22 mouse cellular contexts compared by ENCODE assay signal in the genomic region with DNA sequence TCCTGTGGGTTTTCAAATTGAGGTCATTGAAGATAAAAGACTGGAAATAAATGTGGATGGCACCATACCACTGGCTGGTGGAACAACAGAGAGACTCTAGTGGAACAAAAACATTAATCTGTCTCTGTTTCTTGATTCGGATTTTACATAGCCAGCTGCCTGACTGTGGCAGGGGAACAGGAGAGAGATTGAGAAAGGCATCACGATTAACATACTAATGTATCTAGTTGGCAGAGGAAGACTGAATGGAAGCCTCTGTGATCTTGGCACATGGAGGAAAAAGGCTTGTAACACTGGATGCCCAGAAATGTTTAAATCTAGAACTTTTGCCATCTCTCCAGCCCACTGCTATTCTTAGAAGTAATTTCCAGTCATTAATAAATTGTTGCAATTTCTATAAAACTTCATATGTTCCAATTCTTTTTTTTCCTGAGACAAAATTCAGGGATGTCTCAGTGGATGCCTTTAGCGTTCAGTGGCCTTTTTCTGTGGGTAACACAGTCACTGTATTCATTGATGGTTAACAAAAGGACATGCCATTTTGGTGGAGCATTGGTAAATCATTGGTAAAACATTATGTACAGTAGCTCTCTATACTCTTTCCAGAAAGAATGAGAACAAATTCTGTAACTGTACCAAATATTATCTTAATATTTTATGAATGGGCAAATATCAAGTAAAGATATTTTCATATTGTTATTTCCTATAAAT.
A peak's percentile ranks its signal among the peaks of the same experiment; 100 is the strongest.
DNase-seq lines count a peak whose midpoint lies in the region; ATAC-seq lines count a peak whose summit lies in the region.
"Had no signal": no experiment of that assay in that cellular context is flagged by ENCODE, and none has a peak within 500 bp of the region (broad histone marks: within the 10 kb centered on the region; RNA-seq: fewer than 3 reads in every experiment).

No protein-coding gene starts in this region.

- H3K4me3 ChIP-seq in hindbrain, embryonic 14.5 days (replicated peaks; ENCODE audit: low read length) = no peak overlapping the region
- H3K4me3 ChIP-seq in hindbrain, embryonic 13.5 days = no peak overlapping the region
- H3K4me3 ChIP-seq in midbrain, embryonic 15.5 days = no peak overlapping the region
- H3K4me3 ChIP-seq in midbrain, embryonic 13.5 days (replicated peaks) = no peak overlapping the region
- no peak overlapping the region for H3K4me3 ChIP-seq in neural tube, embryonic 13.5 days
- H3K4me3 ChIP-seq: embryonic facial prominence, embryonic 15.5 days; gastrocnemius, adult 2 months; heart, embryonic 13.5 days; layer of hippocampus, adult 2 months; myocyte had no signal

- H3K27ac ChIP-seq in hindbrain, embryonic 14.5 days = no peak overlapping the region
- H3K27ac ChIP-seq in hindbrain, embryonic 13.5 days = no peak overlapping the region
- H3K27ac ChIP-seq in midbrain, embryonic 15.5 days = no peak overlapping the region
- H3K27ac ChIP-seq in midbrain, embryonic 13.5 days = no peak overlapping the region
- H3K27ac ChIP-seq in neural tube, embryonic 13.5 days (replicated peaks) = no peak overlapping the region
- H3K27ac ChIP-seq: embryonic facial prominence, embryonic 15.5 days; gastrocnemius, adult 2 months; heart, embryonic 13.5 days; layer of hippocampus, adult 2 months had no signal

- 45% methylated on average over 3 of the region's 3 CpGs for whole genome bisulfite sequencing in hindbrain, embryonic 14.5 days
- WGBS in hindbrain, embryonic 13.5 days = 50% methylated on average over 3 of the region's 3 CpGs
- WGBS in midbrain, embryonic 15.5 days = 37% methylated on average over 3 of the region's 3 CpGs
- 45% methylated on average over 3 of the region's 3 CpGs for WGBS in midbrain, embryonic 13.5 days
- 50% methylated on average over 3 of the region's 3 CpGs for WGBS in neural tube, embryonic 13.5 days

- no peak overlapping the region for H3K9ac ChIP-seq in hindbrain, embryonic 14.5 days
- H3K9ac ChIP-seq in hindbrain, embryonic 13.5 days = no peak overlapping the region
- no peak overlapping the region for H3K9ac ChIP-seq in midbrain, embryonic 15.5 days
- H3K9ac ChIP-seq in midbrain, embryonic 13.5 days (replicated peaks) = no peak overlapping the region
- H3K9ac ChIP-seq in neural tube, embryonic 13.5 days = no peak overlapping the region
- H3K9ac ChIP-seq: embryonic facial prominence, embryonic 15.5 days; heart, embryonic 13.5 days had no signal

- H3K9me3 ChIP-seq in hindbrain, embryonic 14.5 days (ENCODE audit: control insufficient read depth, low read length) = no peaks in the 10 kb centered on the region
- H3K9me3 ChIP-seq in hindbrain, embryonic 13.5 days = no peaks in the 10 kb centered on the region
- no peaks in the 10 kb centered on the region for H3K9me3 ChIP-seq in midbrain, embryonic 15.5 days
- H3K9me3 ChIP-seq in midbrain, embryonic 13.5 days = no peaks in the 10 kb centered on the region
- no peaks in the 10 kb centered on the region for H3K9me3 ChIP-seq in neural tube, embryonic 13.5 days
- H3K9me3 ChIP-seq: embryonic facial prominence, embryonic 15.5 days; heart, embryonic 13.5 days had no signal

- H3K27me3 ChIP-seq in hindbrain, embryonic 14.5 days (ENCODE audit: control insufficient read depth, insufficient read depth, low read length) = no peaks in the 10 kb centered on the region
- no peaks in the 10 kb centered on the region for H3K27me3 ChIP-seq in hindbrain, embryonic 13.5 days
- no peaks in the 10 kb centered on the region for H3K27me3 ChIP-seq in midbrain, embryonic 15.5 days (replicated peaks)
- H3K27me3 ChIP-seq in midbrain, embryonic 13.5 days = no peaks in the 10 kb centered on the region
- H3K27me3 ChIP-seq in neural tube, embryonic 13.5 days = no peaks in the 10 kb centered on the region
- H3K27me3 ChIP-seq: embryonic facial prominence, embryonic 15.5 days; heart, embryonic 13.5 days had no signal

- H3K36me3 ChIP-seq in hindbrain, embryonic 14.5 days (replicated peaks; ENCODE audit: control insufficient read depth, insufficient read depth) = no peaks in the 10 kb centered on the region
- no peaks in the 10 kb centered on the region for H3K36me3 ChIP-seq in hindbrain, embryonic 13.5 days
- H3K36me3 ChIP-seq in midbrain, embryonic 15.5 days (replicated peaks) = no peaks in the 10 kb centered on the region
- H3K36me3 ChIP-seq in midbrain, embryonic 13.5 days = no peaks in the 10 kb centered on the region
- no peaks in the 10 kb centered on the region for H3K36me3 ChIP-seq in neural tube, embryonic 13.5 days
- H3K36me3 ChIP-seq: embryonic facial prominence, embryonic 15.5 days; heart, embryonic 13.5 days had no signal

- no peaks in the 10 kb centered on the region for H3K4me1 ChIP-seq in hindbrain, embryonic 14.5 days (replicated peaks; ENCODE audit: control insufficient read depth, insufficient read depth, low read length)
- H3K4me1 ChIP-seq in hindbrain, embryonic 13.5 days (replicated peaks) = no peaks in the 10 kb centered on the region
- H3K4me1 ChIP-seq in midbrain, embryonic 15.5 days = no peaks in the 10 kb centered on the region
- H3K4me1 ChIP-seq in midbrain, embryonic 13.5 days (replicated peaks) = no peaks in the 10 kb centered on the region
- no peaks in the 10 kb centered on the region for H3K4me1 ChIP-seq in neural tube, embryonic 13.5 days (replicated peaks)
- H3K4me1 ChIP-seq: embryonic facial prominence, embryonic 15.5 days; heart, embryonic 13.5 days had no signal

- peak; percentile 62; the same call in 1 of the 2 replicates for ATAC-seq in hindbrain, embryonic 14.5 days (ENCODE audit: low FRiP score)
- no peak for ATAC-seq in hindbrain, embryonic 13.5 days (ENCODE audit: low FRiP score)
- ATAC-seq in midbrain, embryonic 15.5 days (replicated peaks) = 0 out of 2 replicates have a peak, but pooled peaks have one; percentile 48
- no peak for ATAC-seq in midbrain, embryonic 13.5 days
- ATAC-seq in neural tube, embryonic 13.5 days (ENCODE audit: low read depth) = peak; percentile 63

- H3K4me2 ChIP-seq in hindbrain, embryonic 14.5 days (replicated peaks) = no peak overlapping the region
- no peak overlapping the region for H3K4me2 ChIP-seq in hindbrain, embryonic 13.5 days
- H3K4me2 ChIP-seq in midbrain, embryonic 15.5 days = no peak overlapping the region
- H3K4me2 ChIP-seq in midbrain, embryonic 13.5 days (replicated peaks) = no peak overlapping the region
- H3K4me2 ChIP-seq in neural tube, embryonic 13.5 days = no peak overlapping the region
- H3K4me2 ChIP-seq: embryonic facial prominence, embryonic 15.5 days; heart, embryonic 13.5 days; liver, embryonic 11.5 days had no signal

- peak; percentile 24 for DNase-seq in hindbrain, embryonic 14.5 days (ENCODE audit: low spot score)
- DNase-seq in brain, embryonic 18.5 days (ENCODE audit: low read depth, low spot score) = peak; percentile 18
- DNase-seq in testis, postnatal 10 days (ENCODE audit: low spot score) = no peak
- no peak for DNase-seq in gastrocnemius, postnatal 4 days (ENCODE audit: low spot score in 2 of 2)
- DNase-seq: adrenal gland, adult 2 months; cerebellum, adult 11-12 months; cerebellum, postnatal 25 days; gastrocnemius, adult 2 months; kidney, adult 8-10 months; kidney, postnatal 14 days; lung, adult 2 months; right cerebral cortex, adult 18-20 months; thymus, postnatal 36 days had no signal

Comparison
In these comparisons a context has a peak if more than half of its experiments do, and no peak if none do; other contexts are left out.
1. ATAC-seq: peak in hindbrain, embryonic 14.5 days (single experiment), midbrain, embryonic 15.5 days (single experiment) and neural tube, embryonic 13.5 days (single experiment); none in hindbrain, embryonic 13.5 days (single experiment) and midbrain, embryonic 13.5 days (single experiment).
2. DNase-seq: peak in hindbrain, embryonic 14.5 days (single experiment) and brain, embryonic 18.5 days (single experiment); none in testis, postnatal 10 days (single experiment) and gastrocnemius, postnatal 4 days (0 of 2).